19 mouse cellular contexts compared by ENCODE assay signal in the genomic region with DNA sequence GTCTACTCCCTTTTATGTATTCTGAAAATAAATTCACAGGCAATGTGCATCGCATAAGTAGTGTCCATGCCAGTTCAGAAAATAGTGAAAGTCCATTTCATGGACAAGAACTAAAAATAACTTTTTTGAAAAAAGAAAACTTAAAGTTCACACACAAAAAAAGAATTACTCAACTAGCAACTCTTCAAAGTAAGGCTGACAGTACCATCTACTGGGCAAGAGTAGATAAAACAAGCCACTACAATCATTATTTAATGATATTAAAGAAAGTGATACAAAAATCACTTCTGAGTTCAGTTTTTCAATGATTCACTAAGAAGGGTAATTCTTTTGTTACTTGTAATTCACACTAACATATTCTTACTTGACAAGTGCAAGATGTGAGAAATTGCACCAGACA. TPM values are rescaled to one million over a fixed set of nuclear protein-coding genes. Genes with fewer than 3 reads are reported as not detected.
A peak's percentile ranks its signal among the peaks of the same experiment; 100 is the strongest.
DNase-seq lines count a peak whose midpoint lies in the region; TF ChIP-seq lines count a peak whose summit lies in the region.
"Had no signal": no experiment of that assay in that cellular context is flagged by ENCODE, and none has a peak within 500 bp of the region (broad histone marks: within the 10 kb centered on the region; RNA-seq: fewer than 3 reads in every experiment).

No protein-coding gene starts in this region.

- no peak overlapping the region for H3K27ac ChIP-seq in layer of hippocampus, adult 2 months
- H3K27ac ChIP-seq in MEL (ENCODE audit: control insufficient read depth, low read depth, low read length): no peak overlapping the region
- H3K27ac ChIP-seq: kidney, embryonic 15.5 days; limb, embryonic 10.5 days; liver, embryonic 13.5 days; neural tube, embryonic 15.5 days; stomach, embryonic 15.5 days had no signal

- no peak for TF ChIP-seq POLR2A in MEL (IDR thresholded peaks at IDR 0.05; ENCODE audit: control insufficient read depth in 1 of 2, insufficient read depth in 1 of 2, low read depth in 1 of 2, low read length in 2 of 2, poor library complexity in 1 of 2)

- no peaks in the 10 kb centered on the region for H3K9me3 ChIP-seq in MEL (replicated peaks; ENCODE audit: insufficient read depth, low read length)
- H3K9me3 ChIP-seq: kidney, embryonic 15.5 days; limb, embryonic 10.5 days; liver, embryonic 13.5 days; neural tube, embryonic 15.5 days; stomach, embryonic 15.5 days had no signal

- DNase-seq in layer of hippocampus, adult 2 months (ENCODE audit: low spot score in 2 of 2): no peak
- DNase-seq in layer of hippocampus, adult 9-10 months (ENCODE audit: low spot score): no peak
- peak; percentile 34 for DNase-seq in CD4-positive helper T cell, adult 2 months (ENCODE audit: low read depth, low spot score)
- DNase-seq in MEL (ENCODE audit: low read depth, low spot score): no peak
- peak; percentile 58 for DNase-seq in naive thymus-derived CD4-positive, alpha-beta T cell, adult 2 months (ENCODE audit: low read depth)
- no peak for DNase-seq in urinary bladder, postnatal 25 days (ENCODE audit: low spot score)
- no peak for DNase-seq in thymus, adult 18-20 months
- DNase-seq: cerebellum, adult 9-11 months; embryo, embryonic 11 days; heart, postnatal 14 days; layer of hippocampus, adult 9-11 months; liver, embryonic 13.5 days; lung, postnatal 4 days; retina, postnatal 1 day had no signal

- no peaks in the 10 kb centered on the region for H3K4me1 ChIP-seq in MEL (ENCODE audit: control insufficient read depth in 1 of 2, insufficient read depth in 2 of 2, low read length in 2 of 2)
- H3K4me1 ChIP-seq: kidney, embryonic 15.5 days; limb, embryonic 10.5 days; liver, embryonic 13.5 days; neural tube, embryonic 15.5 days; stomach, embryonic 15.5 days had no signal

- no peak overlapping the region for H3K4me3 ChIP-seq in layer of hippocampus, adult 2 months
- no peak overlapping the region for H3K4me3 ChIP-seq in MEL (ENCODE audit: control insufficient read depth in 1 of 2, insufficient read depth in 1 of 2, low read depth in 2 of 2, low read length in 2 of 2)
- H3K4me3 ChIP-seq: kidney, embryonic 15.5 days; limb, embryonic 10.5 days; liver, embryonic 13.5 days; neural tube, embryonic 15.5 days; stomach, embryonic 15.5 days had no signal

- no peak overlapping the region for H3K9ac ChIP-seq in MEL (ENCODE audit: control insufficient read depth, low read depth, low read length, poor library complexity, severe bottlenecking)
- H3K9ac ChIP-seq: kidney, embryonic 15.5 days; liver, embryonic 13.5 days; neural tube, embryonic 15.5 days; stomach, embryonic 15.5 days had no signal

- peak; percentile 82 for TF ChIP-seq CTCF in layer of hippocampus, adult 2 months (conservative IDR thresholded peaks at IDR 0.05)
- TF ChIP-seq CTCF in MEL (IDR thresholded peaks at IDR 0.05 in 2 of 3, conservative IDR thresholded peaks at IDR 0.05 in 1 of 3; ENCODE audit: control insufficient read depth in 1 of 3, insufficient read depth in 1 of 3, low read depth in 2 of 3, low read length in 3 of 3, poor library complexity in 1 of 3, severe bottlenecking in 1 of 3): no peak; a peak in 1 of 6 replicates

- TF ChIP-seq RAD21 in MEL (IDR thresholded peaks at IDR 0.05; ENCODE audit: low read depth, low read length): peak; percentile 25

- H3K79me2 ChIP-seq in MEL (ENCODE audit: control insufficient read depth, insufficient read depth, low read length, poor library complexity): no peaks in the 10 kb centered on the region

- no peak for TF ChIP-seq EP300 in MEL (IDR thresholded peaks at IDR 0.05; ENCODE audit: low read depth in 1 of 2, low read length in 2 of 2)

- no peaks in the 10 kb centered on the region for H3K36me3 ChIP-seq in MEL (ENCODE audit: control insufficient read depth in 1 of 2, insufficient read depth in 2 of 2, low read length in 2 of 2)
- H3K36me3 ChIP-seq: G1E had no signal

- H3K27me3 ChIP-seq in MEL (ENCODE audit: control insufficient read depth in 1 of 2, insufficient read depth in 2 of 2, low read length in 2 of 2): no peaks in the 10 kb centered on the region
- H3K27me3 ChIP-seq: kidney, embryonic 15.5 days; liver, embryonic 13.5 days; neural tube, embryonic 15.5 days; stomach, embryonic 15.5 days had no signal

TF ChIP-seq in MEL, 35 proteins besides CTCF, POLR2A, EP300 and RAD21:
- no peak for TF ChIP-seq GABPA (IDR thresholded peaks at IDR 0.05; ENCODE audit: low read depth, low read length)
- no peak for TF ChIP-seq MAZ (IDR thresholded peaks at IDR 0.05; ENCODE audit: low read depth, low read length)
- no peak for TF ChIP-seq ELF1 (IDR thresholded peaks at IDR 0.05; ENCODE audit: low read depth, low read length)
- no peak for TF ChIP-seq ZMIZ1 (IDR thresholded peaks at IDR 0.05; ENCODE audit: low read depth, low read length)
- no peak for TF ChIP-seq NRF1 (IDR thresholded peaks at IDR 0.05; ENCODE audit: insufficient read depth, low read depth, low read length, poor library complexity, severe bottlenecking)
- no peak for TF ChIP-seq RCOR1 (IDR thresholded peaks at IDR 0.05; ENCODE audit: low read depth, low read length)

RNA-seq across cellular contexts. Expression of gene L3mbtl3, which starts 29.9 kb away (rescaled TPM):
- total RNA-seq in layer of hippocampus, adult 2 months (2021): 10 to 100 TPM; 18.3 to 19.0 TPM
- 1.8 and 2.2 TPM in 2 replicates for total RNA-seq in MEL (2012; rRNA removed)
- polyA plus RNA-seq in MEL (2012; ENCODE audit: insufficient read depth in 1 of 2, insufficient read length in 2 of 2, low read depth in 1 of 2, low replicate concordance in 2 of 2, missing spikeins in 1 of 2): 1 to 10 TPM in 1 of 2 experiments, not detected in 1; 3.5 TPM
- polyA plus RNA-seq: G1E had no signal

Comparison
In these comparisons a context has a peak if more than half of its experiments do, and no peak if none do; other contexts are left out.
1. DNase-seq: peak in CD4-positive helper T cell, adult 2 months (single experiment) and naive thymus-derived CD4-positive, alpha-beta T cell, adult 2 months (single experiment); none in layer of hippocampus, adult 2 months (0 of 2), layer of hippocampus, adult 9-10 months (single experiment), MEL (single experiment), urinary bladder, postnatal 25 days (single experiment) and thymus, adult 18-20 months (0 of 2).